Mouse (Mus musculus) liver, embryonic 12.5 days (tissue): ENCODE data around the gene Marf1. TPM values are rescaled to one million over a fixed set of nuclear protein-coding genes. Genes with fewer than 3 reads are reported as not detected.
"Not testable (repeated sequence)": the region's sequence is repeated elsewhere in the genome, so short reads cannot be mapped to it uniquely, and the experiment has no call there.

Experiments
- ATAC-seq: fragments of 200-750 bp; cut with Nextera tagmentation; 2 replicates; pipeline ENCODE4 v1.8.0; 2017; ENCODE audit warnings: moderate number of reproducible peaks, mild to moderate bottlenecking, moderate library complexity
- H3K27ac ChIP-seq: fragments of 300-500 bp; sonication (generic); 2 replicates; pipeline ENCODE4 v1.5.1; 2016; ENCODE audit warnings: mild to moderate bottlenecking
- H3K27me3 ChIP-seq: fragments of 300-500 bp; sonication (generic); replicated peaks from 2 replicates; pipeline ENCODE4 v1.6.1; 2016; ENCODE audit warnings: mild to moderate bottlenecking, moderate library complexity
- H3K36me3 ChIP-seq: fragments of 300-500 bp; sonication (generic); 2 replicates; pipeline ENCODE4 v1.6.1; 2016; ENCODE audit warnings: mild to moderate bottlenecking, moderate library complexity
- H3K4me1 ChIP-seq: fragments of 300-500 bp; sonication (generic); 2 replicates; pipeline ENCODE4 v1.6.1; 2016
- H3K4me2 ChIP-seq: fragments of 300-500 bp; sonication (generic); 2 replicates; pipeline ENCODE4 v1.6.1; 2016; ENCODE audit warnings: mild to moderate bottlenecking, moderate library complexity
- H3K4me3 ChIP-seq: fragments of 300-500 bp; sonication (generic); 2 replicates; pipeline ENCODE4 v1.5.1; 2016; ENCODE audit warnings: mild to moderate bottlenecking, moderate library complexity
- H3K9ac ChIP-seq: fragments of 300-500 bp; sonication (generic); 2 replicates; pipeline ENCODE4 v1.6.1; 2016; ENCODE audit warnings: mild to moderate bottlenecking, moderate library complexity
- H3K9me3 ChIP-seq: fragments of 300-500 bp; sonication (generic); replicated peaks from 2 replicates; pipeline ENCODE4 v1.6.1; 2016; ENCODE audit warnings: mild to moderate bottlenecking, moderate library complexity
- WGBS: fragments of 180-500 bp; shearing (Covaris S2); methylation state at CpG from one replicate; pipeline ENCODE4 v1.1.7; 2016; ENCODE audit not compliant: insufficient replicate concordance; 5-methylcytosine and 5-hydroxymethylcytosine counted together
- polyA plus RNA-seq: library from polyadenylated mRNA; unstranded; fragments of >200 nt; fragmentation: Nextera tagmentation; extraction: Ambion mirVana; gene quantifications from 2 replicates; pipeline ENCODE4 v1.2.1, GENCODE M21; 2016

Gene Marf1
- polyA plus RNA-seq, 1 experiment from 2014 or later = 6.4 TPM

- peaks cover 65% of the 10 kb centered on the region for H3K36me3 ChIP-seq
- no peak for ATAC-seq
Observed at GRCm38 (mm10) chr16:14110922-14111321, 52.2 kb downstream of the Marf1 start.

GRCm38 (mm10) chr16:14109651-14110230, 53.4 kb downstream of the Marf1 start:
- 35% methylated on average over 3 of the region's 3 CpGs for WGBS
- no peak overlapping the region for H3K9ac ChIP-seq
- no peak overlapping the region for H3K4me2 ChIP-seq
- H3K27me3 ChIP-seq = no peaks in the 10 kb centered on the region
- H3K27ac ChIP-seq = no peak overlapping the region
- H3K9me3 ChIP-seq = no peaks in the 10 kb centered on the region
- H3K4me1 ChIP-seq = no peaks in the 10 kb centered on the region
- H3K4me3 ChIP-seq = no peak overlapping the region
- no peak for ATAC-seq
- H3K36me3 ChIP-seq = peaks cover 55% of the 10 kb centered on the region

More at GRCm38 (mm10) chr16:14110922-14111321, 52.2 kb downstream of the Marf1 start:
- Histone ChIP-seq H3K4me2 (no peak overlapping the region), H3K9me3 (no peaks in the 10 kb centered on the region), H3K4me1 (no peaks in the 10 kb centered on the region), H3K4me3 (no peak overlapping the region), H3K27ac (no peak overlapping the region), H3K9ac (no peak overlapping the region), H3K27me3 (no peaks in the 10 kb centered on the region)
- WGBS = 38% methylated on average over 2 of the region's 2 CpGs

GRCm38 (mm10) chr16:14105891-14106290, 57.3 kb downstream of the Marf1 start:
- H3K4me1 ChIP-seq = no peaks in the 10 kb centered on the region
- H3K9ac ChIP-seq = no peak overlapping the region
- no peaks in the 10 kb centered on the region for H3K9me3 ChIP-seq
- H3K36me3 ChIP-seq = peaks cover 19% of the 10 kb centered on the region
- no peak overlapping the region for H3K4me2 ChIP-seq
- no peak for ATAC-seq
- WGBS = 75% methylated on average over 6 of the region's 6 CpGs
- no peak overlapping the region for H3K27ac ChIP-seq
- no peaks in the 10 kb centered on the region for H3K27me3 ChIP-seq
- H3K4me3 ChIP-seq = no peak overlapping the region

- 56% methylated on average over 2 of the region's 2 CpGs for WGBS
- H3K36me3 ChIP-seq = no peaks in the 10 kb centered on the region
Observed at GRCm38 (mm10) chr16:14091771-14092170, 71.4 kb downstream of the Marf1 start.

GRCm38 (mm10) chr16:14089296-14089695, 73.9 kb downstream of the Marf1 start:
- WGBS = 59% methylated on average over 3 of the region's 3 CpGs
- Histone ChIP-seq H3K4me1 (no peaks in the 10 kb centered on the region), H3K4me2 (no peak overlapping the region), H3K36me3 (no peaks in the 10 kb centered on the region), H3K4me3 (no peak overlapping the region), H3K27me3 (no peaks in the 10 kb centered on the region), H3K9ac (no peak overlapping the region), H3K9me3 (no peaks in the 10 kb centered on the region), H3K27ac (no peak overlapping the region)
- ATAC-seq = no peak

More at GRCm38 (mm10) chr16:14091771-14092170, 71.4 kb downstream of the Marf1 start:
- Histone ChIP-seq H3K9me3 (no peaks in the 10 kb centered on the region), H3K27ac (no peak overlapping the region), H3K4me1 (no peaks in the 10 kb centered on the region), H3K4me3 (no peak overlapping the region), H3K4me2 (no peak overlapping the region), H3K9ac (no peak overlapping the region), H3K27me3 (no peaks in the 10 kb centered on the region)
- no peak for ATAC-seq

GRCm38 (mm10) chr16:14088249-14088648, 74.9 kb downstream of the Marf1 start:
- Histone ChIP-seq H3K27me3 (no peaks in the 10 kb centered on the region), H3K4me3 (no peak overlapping the region), H3K36me3 (no peaks in the 10 kb centered on the region), H3K4me1 (no peaks in the 10 kb centered on the region), H3K9me3 (no peaks in the 10 kb centered on the region), H3K9ac (no peak overlapping the region), H3K27ac (no peak overlapping the region), H3K4me2 (no peak overlapping the region)
- ATAC-seq = no peak
- WGBS = 31% methylated on average over 3 of the region's 3 CpGs

- Histone ChIP-seq H3K27me3 (no peaks in the 10 kb centered on the region), H3K36me3 (no peaks in the 10 kb centered on the region), H3K27ac (no peak overlapping the region), H3K9me3 (no peaks in the 10 kb centered on the region), H3K4me1 (no peaks in the 10 kb centered on the region), H3K4me3 (no peak overlapping the region), H3K4me2 (no peak overlapping the region), H3K9ac (no peak overlapping the region)
- ATAC-seq = no peak
- WGBS = 52% methylated on average over 2 of the region's 2 CpGs
Observed at GRCm38 (mm10) chr16:14082925-14083324, 80.2 kb downstream of the Marf1 start.

GRCm38 (mm10) chr16:14070471-14071169, 92.5 kb downstream of the Marf1 start:
- Histone ChIP-seq H3K27me3 (no peaks in the 10 kb centered on the region), H3K4me1 (no peaks in the 10 kb centered on the region), H3K4me3 (no peak overlapping the region), H3K27ac (no peak overlapping the region), H3K36me3 (no peaks in the 10 kb centered on the region), H3K9ac (no peak overlapping the region), H3K9me3 (no peaks in the 10 kb centered on the region), H3K4me2 (no peak overlapping the region)
- no peak for ATAC-seq
- WGBS = 56% methylated on average over 5 of the region's 5 CpGs

- not testable (repeated sequence) for H3K4me2 ChIP-seq, H3K27ac ChIP-seq, H3K4me3 ChIP-seq, H3K9ac ChIP-seq, H3K9me3 ChIP-seq, H3K27me3 ChIP-seq, H3K36me3 ChIP-seq, H3K4me1 ChIP-seq, ATAC-seq
- WGBS = 54% methylated on average over 2 of the region's 2 CpGs
Observed at GRCm38 (mm10) chr16:14068701-14069100, 94.5 kb downstream of the Marf1 start.

- not testable (repeated sequence) for H3K4me2 ChIP-seq, H3K36me3 ChIP-seq
Observed at GRCm38 (mm10) chr16:14066571-14066970, 96.6 kb downstream of the Marf1 start.

GRCm38 (mm10) chr16:14059869-14060268, 103.3 kb downstream of the Marf1 start:
- no peaks in the 10 kb centered on the region for H3K36me3 ChIP-seq
- no peak overlapping the region for H3K27ac ChIP-seq
- no peak overlapping the region for H3K4me2 ChIP-seq
- H3K27me3 ChIP-seq = no peaks in the 10 kb centered on the region
- H3K9me3 ChIP-seq = no peaks in the 10 kb centered on the region
- WGBS = 39% methylated on average over 5 of the region's 5 CpGs
- H3K4me3 ChIP-seq = no peak overlapping the region
- peaks cover 5% of the 10 kb centered on the region; the same call in 1 of the 2 replicates for H3K4me1 ChIP-seq
- H3K9ac ChIP-seq = no peak overlapping the region
- ATAC-seq = no peak

More at GRCm38 (mm10) chr16:14066571-14066970, 96.6 kb downstream of the Marf1 start:
- WGBS = 71% methylated on average over 4 of the region's 4 CpGs
- H3K9ac ChIP-seq, ATAC-seq, H3K9me3 ChIP-seq, H3K4me1 ChIP-seq, H3K27me3 ChIP-seq, H3K27ac ChIP-seq, H3K4me3 ChIP-seq: not testable (repeated sequence)
